Mouse (Mus musculus) forebrain, embryonic 12.5 days (tissue): ENCODE data around the gene AC124502.3. TPM values are rescaled to one million over a fixed set of nuclear protein-coding genes. Genes with fewer than 3 reads are reported as not detected.
A peak's percentile ranks its signal among the peaks of the same experiment; 100 is the strongest.

Experiments used
- ATAC-seq: fragments of 200-750 bp; cut with Nextera tagmentation; 2 replicates; pipeline ENCODE4 v1.8.0; 2017; ENCODE audit warnings: moderate TSS enrichment; ENCODE audit not compliant: low FRiP score
- H3K27ac ChIP-seq: fragments of 300-500 bp; sonication (generic); 2 replicates; pipeline ENCODE4 v1.5.1; 2016; ENCODE audit warnings: mild to moderate bottlenecking
- H3K27me3 ChIP-seq: fragments of 300-500 bp; sonication (generic); 2 replicates; pipeline ENCODE4 v1.6.1; 2016; ENCODE audit warnings: mild to moderate bottlenecking
- H3K36me3 ChIP-seq: fragments of 300-500 bp; sonication (generic); replicated peaks from 2 replicates; pipeline ENCODE4 v1.6.1; 2016; ENCODE audit warnings: mild to moderate bottlenecking
- H3K4me1 ChIP-seq: fragments of 300-500 bp; sonication (generic); 2 replicates; pipeline ENCODE4 v1.6.1; 2016
- H3K4me2 ChIP-seq: fragments of 300-500 bp; sonication (generic); 2 replicates; pipeline ENCODE4 v1.6.1; 2016; ENCODE audit warnings: mild to moderate bottlenecking, moderate library complexity
- H3K4me3 ChIP-seq: fragments of 300-500 bp; sonication (generic); replicated peaks from 2 replicates; pipeline ENCODE4 v1.5.1; 2016; ENCODE audit warnings: mild to moderate bottlenecking
- H3K9ac ChIP-seq: fragments of 300-500 bp; sonication (generic); 2 replicates; pipeline ENCODE4 v1.6.1; 2016; ENCODE audit warnings: mild to moderate bottlenecking
- H3K9me3 ChIP-seq: fragments of 300-500 bp; sonication (generic); 2 replicates; pipeline ENCODE4 v1.6.1; 2016
- WGBS: fragments of 180-500 bp; shearing (Covaris S2); methylation state at CpG from one replicate; pipeline ENCODE4 v1.1.7; 2016; 5-methylcytosine and 5-hydroxymethylcytosine counted together
- polyA plus RNA-seq: library from polyadenylated mRNA; unstranded; fragments of >200 nt; fragmentation: Nextera tagmentation; extraction: Ambion mirVana; gene quantifications from 2 replicates; pipeline ENCODE4 v1.2.1, GENCODE M21; 2016

The AC124502.3 gene
- polyA plus RNA-seq, 1 experiment from 2014 or later, result 3.4 TPM

DNA sequence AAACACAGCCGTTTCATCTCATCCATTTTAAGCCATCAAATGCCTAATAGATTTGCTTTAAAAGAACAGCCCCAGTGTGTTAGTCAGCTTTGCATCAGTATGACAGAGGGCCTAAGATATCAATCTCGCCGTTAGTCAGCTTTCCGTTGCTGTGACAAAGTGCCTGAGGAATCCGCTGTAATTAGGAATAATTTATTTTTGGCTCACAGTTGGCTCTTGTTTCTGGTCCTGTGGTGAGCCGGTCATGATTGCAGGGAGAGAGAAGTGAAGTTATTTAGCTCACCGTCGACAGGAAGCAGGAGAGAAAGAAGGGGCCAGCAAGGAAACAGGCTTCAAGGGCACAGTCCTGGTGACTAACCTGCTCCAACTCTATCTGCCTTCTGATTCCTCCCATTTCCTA, 25.6 kb upstream of the AC124502.3 start:
- Histone ChIP-seq H3K27ac (no peak overlapping the region), H3K9ac (no peak overlapping the region), H3K4me3 (no peak overlapping the region), H3K4me2 (no peak overlapping the region), H3K9me3 (no peaks in the 10 kb centered on the region), H3K36me3 (no peaks in the 10 kb centered on the region), H3K4me1 (peaks cover 5% of the 10 kb centered on the region; the same call in 1 of the 2 replicates), H3K27me3 (no peaks in the 10 kb centered on the region; the same call in 1 of the 2 replicates)
- 80% methylated on average over 8 of the region's 8 CpGs for WGBS
- ATAC-seq, result no peak

DNA sequence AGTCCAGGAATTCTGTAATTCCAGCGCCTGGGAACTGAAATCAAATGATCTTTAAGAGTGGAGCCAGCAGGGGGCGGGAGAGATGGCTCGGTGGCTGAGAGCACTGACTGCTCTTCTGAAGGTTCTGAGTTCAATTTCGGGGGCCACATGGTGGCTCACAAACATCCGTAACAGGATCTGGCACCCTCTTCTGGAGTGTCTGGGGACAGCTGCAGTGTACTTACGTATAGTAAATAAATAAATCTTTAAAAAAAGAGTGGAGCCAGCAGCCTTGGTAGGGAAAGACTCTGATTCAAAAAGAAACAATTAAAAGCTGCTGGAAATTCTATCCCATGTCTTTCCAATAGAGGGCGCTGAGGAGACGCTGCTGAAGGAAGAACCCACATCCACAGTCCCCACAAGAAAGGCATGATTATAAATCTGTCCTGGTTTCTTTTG, 23.7 kb upstream of the AC124502.3 start:
- H3K27ac ChIP-seq, result no peak overlapping the region
- 16% methylated on average over 8 of the region's 8 CpGs for WGBS
- no peaks in the 10 kb centered on the region; the same call in 1 of the 2 replicates for H3K27me3 ChIP-seq
- ATAC-seq, result no peak
- H3K4me1 ChIP-seq, result peaks cover 5% of the 10 kb centered on the region; the same call in 1 of the 2 replicates
- no peak overlapping the region for H3K4me3 ChIP-seq
- H3K9me3 ChIP-seq, result no peaks in the 10 kb centered on the region
- no peaks in the 10 kb centered on the region for H3K36me3 ChIP-seq
- no peak overlapping the region for H3K9ac ChIP-seq
- no peak overlapping the region for H3K4me2 ChIP-seq

- peaks cover 5% of the 10 kb centered on the region; the same call in 1 of the 2 replicates for H3K4me1 ChIP-seq
- no peak for ATAC-seq
- H3K36me3 ChIP-seq, result no peaks in the 10 kb centered on the region
- no peaks in the 10 kb centered on the region for H3K27me3 ChIP-seq
- H3K9me3 ChIP-seq, result no peaks in the 10 kb centered on the region
- WGBS, result 50% methylated on average over 10 of the region's 10 CpGs
- no peak overlapping the region; the same call in 1 of the 2 replicates for H3K9ac ChIP-seq
- 0 out of 2 replicates have a peak overlapping the region, but pooled peaks have one; percentile 36 for H3K27ac ChIP-seq
- no peak overlapping the region for H3K4me3 ChIP-seq
- no peak overlapping the region for H3K4me2 ChIP-seq
Observed at GRCm38 (mm10) chr19:5016221-5016742, 22.4 kb upstream of the AC124502.3 start.

GRCm38 (mm10) chr19:5016782-5017181, 21.9 kb upstream of the AC124502.3 start:
- H3K4me2 ChIP-seq, result no peak overlapping the region
- WGBS, result 24% methylated on average over 12 of the region's 12 CpGs
- no peaks in the 10 kb centered on the region for H3K9me3 ChIP-seq
- no peak for ATAC-seq
- H3K4me1 ChIP-seq, result peaks cover 5% of the 10 kb centered on the region; the same call in 1 of the 2 replicates
- H3K4me3 ChIP-seq, result no peak overlapping the region
- no peak overlapping the region for H3K27ac ChIP-seq
- no peaks in the 10 kb centered on the region for H3K27me3 ChIP-seq
- no peaks in the 10 kb centered on the region for H3K36me3 ChIP-seq
- no peak overlapping the region; the same call in 1 of the 2 replicates for H3K9ac ChIP-seq

GRCm38 (mm10) chr19:5017611-5018010, 21.1 kb upstream of the AC124502.3 start:
- Histone ChIP-seq H3K27ac (no peak overlapping the region), H3K27me3 (no peaks in the 10 kb centered on the region), H3K9ac (no peak overlapping the region), H3K4me1 (peaks cover 5% of the 10 kb centered on the region; the same call in 1 of the 2 replicates), H3K36me3 (no peaks in the 10 kb centered on the region), H3K4me3 (no peak overlapping the region), H3K9me3 (no peaks in the 10 kb centered on the region), H3K4me2 (no peak overlapping the region)
- no peak for ATAC-seq
- WGBS, result 89% methylated on average over 4 of the region's 4 CpGs

DNA sequence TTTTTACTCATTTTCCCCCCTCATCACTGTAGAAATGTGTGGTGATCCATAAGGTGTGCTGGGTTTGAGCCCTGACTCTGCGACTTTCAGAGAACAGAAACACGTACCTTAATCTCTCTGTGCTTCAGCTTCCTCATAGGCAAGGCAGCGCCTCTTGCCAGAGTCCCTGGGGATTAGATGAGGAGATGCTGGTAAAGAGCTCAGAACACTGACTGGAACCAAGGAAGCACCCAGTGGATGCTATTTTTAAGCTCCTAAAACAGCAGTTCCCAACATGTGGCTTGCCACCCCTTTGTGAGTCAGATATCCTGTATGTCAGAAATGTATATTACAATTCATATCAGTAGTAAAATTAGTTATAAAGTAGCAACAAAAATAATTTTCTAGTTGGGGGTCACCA, 20.5 kb upstream of the AC124502.3 start:
- H3K27me3 ChIP-seq, result no peaks in the 10 kb centered on the region
- H3K4me3 ChIP-seq, result no peak overlapping the region
- H3K4me1 ChIP-seq, result peaks cover 5% of the 10 kb centered on the region; the same call in 1 of the 2 replicates
- WGBS, result 76% methylated on average over 3 of the region's 3 CpGs
- H3K9ac ChIP-seq, result no peak overlapping the region
- H3K9me3 ChIP-seq, result no peaks in the 10 kb centered on the region
- no peak overlapping the region for H3K27ac ChIP-seq
- ATAC-seq, result no peak
- H3K4me2 ChIP-seq, result no peak overlapping the region
- no peaks in the 10 kb centered on the region for H3K36me3 ChIP-seq

DNA sequence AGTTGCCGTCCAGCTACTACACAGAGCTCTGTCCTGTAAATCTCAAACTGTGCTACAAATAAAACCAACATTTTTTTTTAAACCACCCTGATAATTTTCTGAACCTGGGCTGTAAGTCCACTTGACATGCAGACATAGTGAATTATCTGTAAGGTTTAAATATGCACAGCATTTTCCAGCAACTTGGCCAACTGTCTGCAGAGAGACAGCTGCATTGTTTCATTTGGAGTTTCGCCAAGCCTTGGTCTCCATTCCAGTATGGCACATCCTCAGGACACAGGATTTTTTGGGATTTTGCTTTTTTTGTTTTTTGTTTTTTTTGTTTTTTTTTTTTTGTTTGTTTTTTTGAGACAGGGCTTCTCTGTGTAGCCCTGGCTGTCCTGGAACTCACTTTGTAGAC, 17.3 kb upstream of the AC124502.3 start:
- Histone ChIP-seq H3K36me3 (0 out of 2 replicates have a peak, but pooled peaks cover 3% of the 10 kb centered on the region), H3K27me3 (no peaks in the 10 kb centered on the region), H3K9me3 (no peaks in the 10 kb centered on the region), H3K9ac (no peak overlapping the region), H3K4me1 (peaks cover 12% of the 10 kb centered on the region), H3K4me2 (no peak overlapping the region), H3K4me3 (no peak overlapping the region), H3K27ac (no peak overlapping the region)
- no peak for ATAC-seq
- 86% methylated on average over 2 of the region's 2 CpGs for WGBS

- H3K27me3 ChIP-seq, result no peaks in the 10 kb centered on the region
- H3K4me2 ChIP-seq, result peak within 1 kb of the TSS; percentile 85
- H3K9me3 ChIP-seq, result no peaks in the 10 kb centered on the region
- H3K36me3 ChIP-seq, result peaks cover 23% of the 10 kb centered on the region
- peak within 1 kb of the TSS; percentile 69 for H3K4me3 ChIP-seq
- H3K27ac ChIP-seq, result peak within 1 kb of the TSS; percentile 87
- H3K9ac ChIP-seq, result peak within 1 kb of the TSS; percentile 64
- WGBS, result under 1% methylated on average over 62 of the region's 62 CpGs
- ATAC-seq, result peak; percentile 97
- peaks cover 11% of the 10 kb centered on the region; the same call in 1 of the 2 replicates for H3K4me1 ChIP-seq
Observed at GRCm38 (mm10) chr19:5023621-5024479, 14.8 kb upstream of the AC124502.3 start, which contains the start of gene Slc29a2. Gene Slc29a2, plus strand, starts transcription at chr19:5023860.

GRCm38 (mm10) chr19:5026111-5026510, 12.6 kb upstream of the AC124502.3 start:
- 94% methylated on average over 8 of the region's 8 CpGs for WGBS
- peaks cover 11% of the 10 kb centered on the region; the same call in 1 of the 2 replicates for H3K4me1 ChIP-seq
- H3K9ac ChIP-seq, result no peak overlapping the region
- no peak overlapping the region for H3K27ac ChIP-seq
- no peak overlapping the region for H3K4me2 ChIP-seq
- no peaks in the 10 kb centered on the region for H3K27me3 ChIP-seq
- ATAC-seq, result no peak
- no peaks in the 10 kb centered on the region for H3K9me3 ChIP-seq
- H3K4me3 ChIP-seq, result no peak overlapping the region
- peaks cover 43% of the 10 kb centered on the region for H3K36me3 ChIP-seq

- Histone ChIP-seq H3K4me1 (peaks cover 6% of the 10 kb centered on the region), H3K36me3 (peaks cover 36% of the 10 kb centered on the region), H3K9ac (no peak overlapping the region), H3K27me3 (no peaks in the 10 kb centered on the region), H3K4me2 (no peak overlapping the region), H3K9me3 (no peaks in the 10 kb centered on the region), H3K27ac (no peak overlapping the region), H3K4me3 (no peak overlapping the region)
- no peak for ATAC-seq
- 85% methylated on average over 3 of the region's 3 CpGs for WGBS
Observed at GRCm38 (mm10) chr19:5032686-5033085, 6.0 kb upstream of the AC124502.3 start.

DNA sequence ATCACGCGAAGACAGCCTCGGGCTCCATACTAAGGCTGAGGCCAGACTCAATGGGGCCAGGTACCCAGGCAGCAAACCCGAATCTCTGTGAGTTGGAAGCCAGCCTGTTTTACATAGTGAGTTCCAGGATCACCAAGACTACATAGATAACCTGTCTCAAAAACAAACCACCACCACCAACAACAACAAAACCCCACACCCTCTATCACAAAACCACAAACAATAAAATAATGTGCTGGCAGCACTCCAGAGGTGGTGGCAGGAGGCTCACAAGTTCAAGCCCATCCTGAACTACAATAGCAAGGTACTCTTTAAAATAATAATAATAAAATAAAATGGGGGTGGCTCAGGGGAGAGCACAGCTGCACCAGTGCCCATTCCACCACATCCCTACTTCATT, 2.1 kb upstream of the AC124502.3 start:
- H3K27ac ChIP-seq, result no peak overlapping the region
- H3K36me3 ChIP-seq, result peaks cover under 1% of the 10 kb centered on the region; the same call in 1 of the 2 replicates
- no peaks in the 10 kb centered on the region for H3K9me3 ChIP-seq
- H3K4me3 ChIP-seq, result no peak overlapping the region
- no peak overlapping the region for H3K9ac ChIP-seq
- ATAC-seq, result no peak
- H3K27me3 ChIP-seq, result no peaks in the 10 kb centered on the region
- H3K4me2 ChIP-seq, result no peak overlapping the region
- WGBS, result 82% methylated on average over 4 of the region's 4 CpGs
- H3K4me1 ChIP-seq, result peaks cover 29% of the 10 kb centered on the region
